Mouse (Mus musculus) stomach, postnatal 0 days (tissue): ENCODE measurements around the gene Etfb. TPM values are rescaled to one million over a fixed set of nuclear protein-coding genes. Genes with fewer than 3 reads are reported as not detected.
A peak's percentile ranks its signal among the peaks of the same experiment; 100 is the strongest.

ENCODE experiments used
- ATAC-seq: fragments of 200-750 bp; cut with Nextera tagmentation; 2 replicates; pipeline ENCODE4 v1.8.0; 2017; ENCODE audit not compliant: low FRiP score, low TSS enrichment
- DNase-seq: peaks from one replicate; pipeline ENCODE4 v3.0.0-alpha.2; 2016; ENCODE audit warnings: low spot score
- H3K27ac ChIP-seq: fragments of 300-500 bp; sonication (generic); replicated peaks from 2 replicates; pipeline ENCODE4 v1.5.1; 2014; ENCODE audit warnings: mild to moderate bottlenecking, control low read depth
- H3K27me3 ChIP-seq: fragments of 300-500 bp; sonication (generic); 2 replicates; pipeline ENCODE4 v1.6.1; 2014; ENCODE audit warnings: low read length; ENCODE audit not compliant: control insufficient read depth, insufficient read depth
- H3K36me3 ChIP-seq: fragments of 300-500 bp; sonication (generic); 2 replicates; pipeline ENCODE4 v1.6.1; 2014; ENCODE audit warnings: low read length, mixed read lengths; ENCODE audit not compliant: control insufficient read depth, insufficient read depth
- H3K4me1 ChIP-seq: fragments of 300-500 bp; sonication (generic); replicated peaks from 2 replicates; pipeline ENCODE4 v1.6.1; 2014; ENCODE audit warnings: antibody characterized with exemption; ENCODE audit not compliant: control insufficient read depth, insufficient read depth
- H3K4me2 ChIP-seq: fragments of 300-500 bp; sonication (generic); replicated peaks from 2 replicates; pipeline ENCODE4 v1.6.1; 2014; ENCODE audit warnings: low read depth, mild to moderate bottlenecking, control low read depth, moderate library complexity
- H3K4me3 ChIP-seq: fragments of 300-500 bp; sonication (generic); 2 replicates; pipeline ENCODE4 v1.5.1; 2014; ENCODE audit warnings: low read depth, low read length, control low read depth
- H3K9ac ChIP-seq: fragments of 300-500 bp; sonication (generic); 2 replicates; pipeline ENCODE4 v1.6.1; 2014; ENCODE audit warnings: mild to moderate bottlenecking, low read length, control low read depth, mixed read lengths
- H3K9me3 ChIP-seq: fragments of 300-500 bp; sonication (generic); 2 replicates; pipeline ENCODE4 v1.6.1; 2016; ENCODE audit warnings: low read length; ENCODE audit not compliant: control insufficient read depth
- CTCF ChIP-seq: IDR thresholded peaks from 2 replicates; pipeline ENCODE4 v1.5.1; 2016; ENCODE audit warnings: antibody characterized with exemption, low read depth, mild to moderate bottlenecking, moderate library complexity
- EP300 ChIP-seq: optimal IDR thresholded peaks from 2 replicates; pipeline ENCODE3; 2016; ENCODE audit warnings: antibody characterized with exemption
- WGBS: fragments of 180-500 bp; shearing (Covaris S2); extraction: QIAGEN DNeasy Blood & Tissue Kit; methylation state at CpG from one replicate; pipeline ENCODE4 v1.1.7; 2014; 5-methylcytosine and 5-hydroxymethylcytosine counted together
- microRNA-seq: library from miRNA; unstranded; fragments of <30 nt; microRNA quantifications from one replicate; pipeline ENCODE4, GENCODE M21; 2016
- polyA plus RNA-seq: library from polyadenylated mRNA; unstranded; fragments of >200 nt; fragmentation: Nextera tagmentation; extraction: Ambion mirVana; gene quantifications from 2 replicates; pipeline ENCODE4 v1.2.1, GENCODE M21; 2015

The Etfb gene
- polyA plus RNA-seq, 1 experiment from 2014 or later: 521 TPM

GRCm38 (mm10) chr7:43495343-43496021, 51.6 kb downstream of the Etfb start:
- 16% methylated on average over 21 of the region's 21 CpGs for WGBS
- Histone ChIP-seq H3K9ac (no peak overlapping the region), H3K27ac (no peak overlapping the region), H3K27me3 (no peaks in the 10 kb centered on the region), H3K4me1 (no peaks in the 10 kb centered on the region), H3K36me3 (no peaks in the 10 kb centered on the region), H3K4me2 (no peak overlapping the region), H3K4me3 (no peak overlapping the region), H3K9me3 (no peaks in the 10 kb centered on the region)
- DNase-seq: peak; percentile 34
- no peak for TF ChIP-seq EP300
- peak; percentile 76 for TF ChIP-seq CTCF
- ATAC-seq: no peak

Small RNA genes lying within 50 kb of the gene (microRNA-seq; reads per million reads assigned to microRNA genes)
- gene Mir7051: not detected

Other genes with a start within 250 kb of the Etfb start
- 5.4 and 6.5 TPM in 2 replicates for gene Zfp715, start 130.8 kb upstream of the Etfb start, polyA plus RNA-seq
- gene Siglecf, start 92.7 kb upstream of the Etfb start, polyA plus RNA-seq: 0.04 and 0.10 TPM in 2 replicates
- 0.12 and 0.17 TPM in 2 replicates for gene Siglecg, start 35.9 kb upstream of the Etfb start, polyA plus RNA-seq
- 0.11 and 0.23 TPM in 2 replicates for gene Lim2, start 16.4 kb upstream of the Etfb start, polyA plus RNA-seq
- gene Nkg7, start 7.0 kb upstream of the Etfb start, polyA plus RNA-seq: 0.62 and 0.79 TPM in 2 replicates
- gene Cldnd2, start 3.3 kb upstream of the Etfb start, polyA plus RNA-seq: not detected in 2 replicates
- 0.34 and 0.46 TPM in 2 replicates for gene Gm45233, start within 50 bp of the Etfb start, polyA plus RNA-seq
- gene Vsig10l, start 19.1 kb downstream of the Etfb start, polyA plus RNA-seq: 36.1 and 40.5 TPM in 2 replicates
- 0.34 and 0.35 TPM in 2 replicates for gene Iglon5, start 46.0 kb downstream of the Etfb start, polyA plus RNA-seq
- 0.02 TPM in 1 of 2 replicates, not detected in the other for gene 4931406B18Rik, start 61.9 kb downstream of the Etfb start, polyA plus RNA-seq
- gene Cd33, start 100.3 kb downstream of the Etfb start, polyA plus RNA-seq: 2.0 and 2.1 TPM in 2 replicates
- 1.2 TPM in 2 replicates for gene Zfp658, start 118.2 kb downstream of the Etfb start, polyA plus RNA-seq
- 4.2 and 4.6 TPM in 2 replicates for gene Zfp719, start 135.5 kb downstream of the Etfb start, polyA plus RNA-seq
- gene Zfp819, start 163.1 kb downstream of the Etfb start, polyA plus RNA-seq: not detected in 2 replicates
- 0.07 TPM in 1 of 2 replicates, not detected in the other for gene Ceacam18, start 190.6 kb downstream of the Etfb start, polyA plus RNA-seq
- 0.87 and 1.3 TPM in 2 replicates for gene Siglece, start 216.1 kb downstream of the Etfb start, polyA plus RNA-seq
- 8.5 and 9.0 TPM in 2 replicates for gene Ctu1, start 227.9 kb downstream of the Etfb start, polyA plus RNA-seq
- gene Klk14, start 246.3 kb downstream of the Etfb start, polyA plus RNA-seq: 4.5 and 5.8 TPM in 2 replicates